Mouse (Mus musculus) lung, postnatal 0 days (tissue): ENCODE measurements at regions not wholly inside any gene's neighbourhood (a gene's known extent, or its start where the extent isn't known, plus 50 kb on each side); places are given as distances from the start of the nearest gene placed in this dataset.
A peak's percentile ranks its signal among the peaks of the same experiment; 100 is the strongest.

Experiments
- ATAC-seq: fragments of 200-750 bp; cut with Nextera tagmentation; 2 replicates; pipeline ENCODE4 v1.8.0; 2017; ENCODE audit warnings: moderate library complexity
- DNase-seq: peaks from one replicate; pipeline ENCODE4 v3.0.0-alpha.2; 2016; ENCODE audit warnings: low spot score
- H3K27ac ChIP-seq: fragments of 300-500 bp; sonication (generic); 2 replicates; pipeline ENCODE4 v1.5.1; 2014; ENCODE audit warnings: antibody characterized with exemption, mild to moderate bottlenecking, low read length, mixed read lengths
- H3K27me3 ChIP-seq: fragments of 300-500 bp; sonication (generic); replicated peaks from 2 replicates; pipeline ENCODE4 v1.6.1; 2014; ENCODE audit warnings: low read length, mixed read lengths; ENCODE audit not compliant: insufficient read depth
- H3K36me3 ChIP-seq: fragments of 300-500 bp; sonication (generic); 2 replicates; pipeline ENCODE4 v1.6.1; 2014; ENCODE audit warnings: low read length, mixed read lengths; ENCODE audit not compliant: insufficient read depth
- H3K4me1 ChIP-seq: fragments of 300-500 bp; sonication (generic); 2 replicates; pipeline ENCODE4 v1.6.1; 2014; ENCODE audit warnings: antibody characterized with exemption, low read depth, low read length, mixed read lengths; ENCODE audit not compliant: insufficient read depth
- H3K4me2 ChIP-seq: fragments of 300-500 bp; sonication (generic); replicated peaks from 2 replicates; pipeline ENCODE4 v1.6.1; 2014; ENCODE audit warnings: low read depth, mild to moderate bottlenecking, low read length, moderate library complexity, mixed read lengths
- H3K4me3 ChIP-seq: fragments of 300-500 bp; sonication (generic); 2 replicates; pipeline ENCODE4 v1.5.1; 2014; ENCODE audit warnings: low read depth, low read length
- H3K9ac ChIP-seq: fragments of 300-500 bp; sonication (generic); replicated peaks from 2 replicates; pipeline ENCODE4 v1.6.1; 2014; ENCODE audit warnings: low read depth, mild to moderate bottlenecking
- H3K9me3 ChIP-seq: fragments of 300-500 bp; sonication (generic); 2 replicates; pipeline ENCODE4 v1.6.1; 2016; ENCODE audit warnings: low read length, mixed read lengths
- CTCF ChIP-seq: IDR thresholded peaks from 2 replicates; pipeline ENCODE4 v1.5.1; 2016; ENCODE audit warnings: antibody characterized with exemption, mild to moderate bottlenecking
- EP300 ChIP-seq: IDR thresholded peaks from 2 replicates; pipeline ENCODE4 v1.6.1; 2016; ENCODE audit warnings: antibody characterized with exemption, mild to moderate bottlenecking, control low read depth
- WGBS: fragments of 180-500 bp; shearing (Covaris S2); extraction: QIAGEN DNeasy Blood & Tissue Kit; methylation state at CpG from one replicate; pipeline ENCODE4 v1.1.7; 2014; 5-methylcytosine and 5-hydroxymethylcytosine counted together

DNA sequence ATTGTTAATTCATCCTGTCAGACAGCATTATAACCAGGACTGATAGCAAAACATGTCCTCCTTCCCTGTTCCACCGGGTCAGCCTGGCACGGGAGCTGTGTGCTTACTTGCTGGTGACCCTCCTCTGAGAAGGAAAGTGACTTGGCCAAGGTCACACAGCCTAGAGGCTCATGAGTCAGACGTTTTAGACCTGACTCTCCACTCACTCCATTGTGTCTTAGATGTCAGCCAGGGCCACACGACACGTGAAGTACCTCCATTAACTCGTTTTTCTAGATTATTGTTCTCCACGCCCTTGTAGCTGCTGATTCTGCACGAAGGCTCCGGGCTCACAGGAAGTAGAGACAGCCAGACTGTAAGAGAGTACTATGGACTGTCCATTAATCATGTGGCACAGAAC lies 340.8 kb downstream of the Diras2 start:
- Histone ChIP-seq H3K27me3 (no peaks in the 10 kb centered on the region), H3K9me3 (no peaks in the 10 kb centered on the region), H3K36me3 (no peaks in the 10 kb centered on the region), H3K4me3 (no peak overlapping the region), H3K9ac (no peak overlapping the region), H3K4me2 (no peak overlapping the region), H3K27ac (no peak overlapping the region), H3K4me1 (no peaks in the 10 kb centered on the region; the same call in 1 of the 2 replicates)
- ATAC-seq (peak; percentile 33; the same call in 1 of the 2 replicates), DNase-seq (peak; percentile 27)
- TF ChIP-seq CTCF (no peak), EP300 (no peak)
- 33% methylated on average over 9 of the region's 9 CpGs for WGBS

DNA sequence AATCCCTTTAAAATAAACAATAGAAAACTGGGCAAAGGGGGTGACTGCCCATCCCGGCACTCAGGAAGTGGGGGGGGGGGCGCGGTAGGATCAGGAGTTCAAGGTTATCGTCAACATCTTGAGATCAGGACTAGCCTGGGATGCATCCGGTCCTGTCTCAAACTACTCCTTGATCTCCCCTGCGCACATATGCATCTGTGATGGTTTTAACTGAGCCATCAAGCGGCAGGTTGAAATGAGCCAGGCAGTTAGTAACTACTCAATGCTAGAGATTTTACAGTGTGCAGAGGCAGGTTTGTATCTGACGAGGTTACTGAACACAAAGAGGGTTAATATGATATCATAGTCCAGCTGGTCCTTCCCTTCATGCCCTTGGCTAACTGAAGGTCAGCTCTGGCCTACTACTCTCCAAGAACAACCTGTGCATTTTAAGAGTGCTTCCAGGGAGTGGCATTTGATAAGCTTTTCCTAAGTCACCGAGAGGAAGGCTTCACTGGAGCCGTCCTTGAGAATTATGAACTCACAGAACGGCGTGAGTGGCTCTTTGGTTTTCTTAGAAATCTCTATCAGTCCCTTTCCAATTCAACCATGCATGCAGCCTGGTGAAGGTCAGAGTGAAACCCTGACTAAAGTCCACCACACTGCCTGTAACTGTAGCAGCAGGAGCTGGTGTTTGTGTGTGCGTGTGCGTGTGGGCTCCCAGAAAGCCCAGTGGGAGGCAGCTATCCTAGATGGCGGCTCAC lies 340.1 kb downstream of the Diras2 start:
- H3K4me3 ChIP-seq: no peak overlapping the region
- no peak overlapping the region for H3K27ac ChIP-seq
- H3K4me1 ChIP-seq: no peaks in the 10 kb centered on the region; the same call in 1 of the 2 replicates
- no peaks in the 10 kb centered on the region for H3K9me3 ChIP-seq
- H3K4me2 ChIP-seq: no peak overlapping the region
- H3K36me3 ChIP-seq: no peaks in the 10 kb centered on the region
- WGBS: 63% methylated on average over 15 of the region's 15 CpGs
- no peaks in the 10 kb centered on the region for H3K27me3 ChIP-seq
- DNase-seq (no peak), ATAC-seq (peak; percentile 39; the same call in 1 of the 2 replicates)
- TF ChIP-seq EP300: no peak
- TF ChIP-seq CTCF: no peak
- no peak overlapping the region for H3K9ac ChIP-seq

DNA sequence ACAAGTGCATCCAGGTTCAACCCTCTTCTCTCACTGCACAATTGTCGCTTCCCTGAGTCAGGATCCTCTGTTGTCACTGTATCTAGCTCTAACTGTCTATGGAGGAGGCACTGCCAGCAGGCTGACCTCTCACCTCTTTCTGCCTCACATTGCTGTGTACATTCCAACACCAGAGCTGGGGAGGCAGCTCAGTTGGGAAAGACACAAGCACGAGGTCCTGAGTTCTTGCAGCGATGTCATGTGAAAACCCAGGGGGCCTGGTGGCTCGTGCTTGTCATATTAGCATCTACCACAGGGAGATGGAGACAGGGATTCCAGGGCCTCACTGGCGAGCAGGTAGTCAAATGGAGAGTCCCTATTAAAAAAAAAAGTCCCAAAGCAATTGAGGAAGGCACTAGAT lies 334.2 kb downstream of the Diras2 start:
- ATAC-seq: no peak
- Histone ChIP-seq H3K4me2 (no peak overlapping the region), H3K27ac (no peak overlapping the region), H3K27me3 (no peaks in the 10 kb centered on the region), H3K9ac (no peak overlapping the region), H3K36me3 (no peaks in the 10 kb centered on the region), H3K4me1 (no peaks in the 10 kb centered on the region), H3K9me3 (no peaks in the 10 kb centered on the region), H3K4me3 (no peak overlapping the region)
- TF ChIP-seq EP300 (no peak), CTCF (no peak)
- WGBS: 60% methylated on average over 5 of the region's 5 CpGs
- DNase-seq: no peak

DNA sequence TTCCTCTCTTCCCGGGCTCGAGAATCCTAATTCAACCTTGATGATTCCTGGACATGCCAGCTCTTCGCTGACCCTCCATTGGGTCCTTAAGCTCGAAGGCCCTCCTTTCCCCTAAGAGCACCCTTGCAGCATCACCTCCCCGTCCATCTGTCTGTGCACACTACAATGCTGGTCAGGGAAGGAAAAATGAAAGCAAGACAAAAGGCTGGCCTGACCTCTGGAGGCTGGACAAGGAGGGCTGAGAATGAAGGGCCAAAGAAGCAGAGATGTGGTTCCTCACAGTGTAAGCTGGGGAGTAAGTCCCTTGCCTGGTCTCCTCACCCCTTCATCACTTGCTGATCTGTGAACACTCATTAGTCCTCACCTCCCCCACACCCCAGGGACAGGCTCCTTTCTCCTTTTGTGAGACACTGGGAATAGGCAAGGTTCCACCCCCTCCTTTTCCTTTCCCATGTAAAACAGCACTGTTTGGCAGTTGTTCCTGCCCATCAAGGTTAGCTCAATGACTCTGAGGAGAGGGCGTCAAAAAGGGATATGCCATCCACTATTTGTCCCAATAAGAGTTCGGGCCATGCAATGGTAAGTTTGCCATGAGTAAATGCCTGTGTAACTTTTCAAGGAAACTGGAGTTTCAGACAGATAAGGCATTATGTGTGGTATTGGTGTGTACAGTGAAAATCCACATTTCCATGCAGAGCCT lies 332.3 kb downstream of the Diras2 start:
- Histone ChIP-seq H3K36me3 (no peaks in the 10 kb centered on the region), H3K4me3 (no peak overlapping the region), H3K27ac (no peak overlapping the region), H3K4me2 (no peak overlapping the region), H3K9me3 (no peaks in the 10 kb centered on the region), H3K9ac (no peak overlapping the region), H3K4me1 (no peaks in the 10 kb centered on the region), H3K27me3 (no peaks in the 10 kb centered on the region)
- 86% methylated on average over 7 of the region's 7 CpGs for WGBS
- DNase-seq (no peak), ATAC-seq (no peak)
- TF ChIP-seq EP300 (no peak), CTCF (peak; percentile 44)

DNA sequence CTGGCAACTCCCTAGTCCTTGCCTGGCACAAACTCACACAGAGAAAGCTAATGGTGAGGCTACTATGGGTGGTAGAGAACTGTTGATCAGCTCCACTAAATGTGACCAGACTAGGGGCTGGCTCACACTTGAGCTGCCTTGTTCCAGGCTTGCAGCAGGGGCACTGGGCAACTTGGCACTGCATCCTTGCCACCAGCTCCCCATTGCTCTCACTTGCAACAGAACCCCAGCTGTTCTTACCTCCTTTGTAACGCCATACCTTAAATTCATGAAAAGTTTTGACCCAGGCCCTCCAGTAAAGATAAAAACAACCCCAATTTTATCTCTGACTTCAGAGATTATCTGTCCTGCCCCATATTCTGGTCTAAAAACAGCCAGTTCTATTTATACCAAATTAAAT lies 328.7 kb downstream of the Diras2 start:
- H3K9me3 ChIP-seq: no peaks in the 10 kb centered on the region
- H3K36me3 ChIP-seq: no peaks in the 10 kb centered on the region
- no peaks in the 10 kb centered on the region for H3K4me1 ChIP-seq
- 68% methylated on average over 1 of the region's 1 CpGs for WGBS
- TF ChIP-seq EP300: no peak
- no peak for TF ChIP-seq CTCF
- H3K27me3 ChIP-seq: no peaks in the 10 kb centered on the region
- H3K4me2 ChIP-seq: no peak overlapping the region
- ATAC-seq (no peak), DNase-seq (no peak)
- no peak overlapping the region for H3K4me3 ChIP-seq
- no peak overlapping the region for H3K27ac ChIP-seq
- no peak overlapping the region for H3K9ac ChIP-seq

DNA sequence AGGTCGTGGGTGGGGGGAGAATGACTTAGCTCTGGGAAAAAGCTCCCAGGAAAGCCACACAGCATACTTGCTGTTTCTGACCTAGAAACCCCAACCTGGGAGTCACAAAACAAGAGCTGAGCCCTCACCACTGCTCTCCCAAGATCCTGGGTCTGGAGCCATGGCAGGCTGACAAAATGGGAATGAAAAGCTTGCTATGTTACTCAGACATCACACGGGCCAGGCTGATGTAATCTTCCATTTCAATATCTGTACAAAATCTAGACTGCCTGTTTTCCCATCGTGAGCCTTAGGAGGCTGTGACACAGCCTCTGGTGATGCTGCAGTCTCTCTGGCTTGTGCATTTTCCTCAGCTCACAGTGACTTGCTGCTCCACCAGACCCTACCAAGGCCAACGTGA lies 325.1 kb downstream of the Diras2 start:
- ATAC-seq: no peak
- no peaks in the 10 kb centered on the region for H3K36me3 ChIP-seq
- H3K27me3 ChIP-seq: no peaks in the 10 kb centered on the region
- DNase-seq: no peak
- no peaks in the 10 kb centered on the region for H3K9me3 ChIP-seq
- 69% methylated on average over 4 of the region's 4 CpGs for WGBS
- no peak overlapping the region for H3K9ac ChIP-seq
- no peaks in the 10 kb centered on the region for H3K4me1 ChIP-seq
- TF ChIP-seq EP300: no peak
- no peak for TF ChIP-seq CTCF
- H3K27ac ChIP-seq: no peak overlapping the region
- H3K4me3 ChIP-seq: no peak overlapping the region
- H3K4me2 ChIP-seq: no peak overlapping the region
